Mouse (Mus musculus): Measurements from ENCODE around the gene Usp30. TPM values are rescaled to one million over a fixed set of nuclear protein-coding genes. Genes with fewer than 3 reads are reported as not detected.

Usp30 gene
- polyA plus RNA-seq (2014; fragmentation: Nextera tagmentation; extraction: Ambion mirVana): 16.3 and 20.0 TPM in 2 replicates

- Histone ChIP-seq H3K27ac (replicated peaks; ENCODE audit: low read depth, low read length) (no peak within 1 kb of the TSS), H3K9me3 (ENCODE audit: control insufficient read depth, low read length) (no peaks in the 10 kb centered on the region), H3K9ac (replicated peaks; ENCODE audit: low read length) (no peak within 1 kb of the TSS), H3K27me3 (ENCODE audit: control insufficient read depth, insufficient read depth, low read length) (no peaks in the 10 kb centered on the region), H3K4me1 (ENCODE audit: control insufficient read depth, insufficient read depth, low read length) (no peaks in the 10 kb centered on the region), H3K4me3 (replicated peaks; ENCODE audit: low read depth, low read length) (no peak within 1 kb of the TSS), H3K36me3 (ENCODE audit: control insufficient read depth, insufficient read depth, low read length) (peaks cover 25% of the 10 kb centered on the region), H3K4me2 (ENCODE audit: low read length) (no peak within 1 kb of the TSS)
- 94% methylated on average over 6 of the region's 6 CpGs for WGBS
- ATAC-seq (ENCODE audit: low FRiP score, low TSS enrichment) (no peak), DNase-seq (no peak)
Observed at GRCm38 (mm10) chr5:114065161-114065560, at the start of gene Usp30. Gene Usp30 (plus strand): TSS chr5:114065461.

- ATAC-seq (ENCODE audit: low FRiP score, low TSS enrichment) (no peak), DNase-seq (no peak)
- Histone ChIP-seq H3K9ac (replicated peaks; ENCODE audit: low read length) (no peak overlapping the region), H3K27ac (replicated peaks; ENCODE audit: low read depth, low read length) (no peak overlapping the region), H3K36me3 (ENCODE audit: control insufficient read depth, insufficient read depth, low read length) (peaks cover 12% of the 10 kb centered on the region), H3K4me2 (ENCODE audit: low read length) (no peak overlapping the region), H3K27me3 (ENCODE audit: control insufficient read depth, insufficient read depth, low read length) (no peaks in the 10 kb centered on the region), H3K4me3 (replicated peaks; ENCODE audit: low read depth, low read length) (no peak overlapping the region), H3K4me1 (ENCODE audit: control insufficient read depth, insufficient read depth, low read length) (peaks cover 4% of the 10 kb centered on the region; the same call in 1 of the 2 replicates), H3K9me3 (ENCODE audit: control insufficient read depth, low read length) (no peaks in the 10 kb centered on the region)
- WGBS: 60% methylated on average over 6 of the region's 6 CpGs
Observed at GRCm38 (mm10) chr5:114024390-114024789, 40.9 kb upstream of the Usp30 start.

GRCm38 (mm10) chr5:114024885-114025284 is 40.4 kb upstream of the Usp30 start:
- H3K4me1 ChIP-seq (ENCODE audit: control insufficient read depth, insufficient read depth, low read length): peaks cover 4% of the 10 kb centered on the region; the same call in 1 of the 2 replicates
- no peak overlapping the region for H3K9ac ChIP-seq (replicated peaks; ENCODE audit: low read length)
- no peaks in the 10 kb centered on the region for H3K27me3 ChIP-seq (ENCODE audit: control insufficient read depth, insufficient read depth, low read length)
- no peak; the same call in 1 of the 2 replicates for ATAC-seq (ENCODE audit: low FRiP score, low TSS enrichment)
- H3K36me3 ChIP-seq (ENCODE audit: control insufficient read depth, insufficient read depth, low read length): peaks cover 17% of the 10 kb centered on the region
- no peak overlapping the region for H3K4me2 ChIP-seq (ENCODE audit: low read length)
- peak; percentile 31 for DNase-seq
- H3K27ac ChIP-seq (replicated peaks; ENCODE audit: low read depth, low read length): no peak overlapping the region
- no peak overlapping the region for H3K4me3 ChIP-seq (replicated peaks; ENCODE audit: low read depth, low read length)
- 12% methylated on average over 10 of the region's 10 CpGs for whole genome bisulfite sequencing
- H3K9me3 ChIP-seq (ENCODE audit: control insufficient read depth, low read length): no peaks in the 10 kb centered on the region

GRCm38 (mm10) chr5:114027217-114027944 is 37.9 kb upstream of the Usp30 start:
- peaks cover 27% of the 10 kb centered on the region for H3K36me3 ChIP-seq (ENCODE audit: control insufficient read depth, insufficient read depth, low read length)
- 92% methylated on average over 12 of the region's 12 CpGs for WGBS

GRCm38 (mm10) chr5:114028111-114028510 is 37.1 kb upstream of the Usp30 start:
- ATAC-seq (ENCODE audit: low FRiP score, low TSS enrichment) (no peak), DNase-seq (no peak)
- Histone ChIP-seq H3K9ac (replicated peaks; ENCODE audit: low read length) (no peak overlapping the region), H3K9me3 (ENCODE audit: control insufficient read depth, low read length) (no peaks in the 10 kb centered on the region), H3K36me3 (ENCODE audit: control insufficient read depth, insufficient read depth, low read length) (peaks cover 31% of the 10 kb centered on the region), H3K4me1 (ENCODE audit: control insufficient read depth, insufficient read depth, low read length) (peaks cover 4% of the 10 kb centered on the region; the same call in 1 of the 2 replicates), H3K4me3 (replicated peaks; ENCODE audit: low read depth, low read length) (no peak overlapping the region), H3K27me3 (ENCODE audit: control insufficient read depth, insufficient read depth, low read length) (no peaks in the 10 kb centered on the region), H3K27ac (replicated peaks; ENCODE audit: low read depth, low read length) (no peak overlapping the region), H3K4me2 (ENCODE audit: low read length) (no peak overlapping the region)
- WGBS: 87% methylated on average over 12 of the region's 12 CpGs

More at GRCm38 (mm10) chr5:114027217-114027944, 37.9 kb upstream of the Usp30 start:
- H3K9ac ChIP-seq (replicated peaks; ENCODE audit: low read length): no peak overlapping the region
- no peak for ATAC-seq (ENCODE audit: low FRiP score, low TSS enrichment)
- no peak overlapping the region for H3K27ac ChIP-seq (replicated peaks; ENCODE audit: low read depth, low read length)
- H3K4me1 ChIP-seq (ENCODE audit: control insufficient read depth, insufficient read depth, low read length): peaks cover 4% of the 10 kb centered on the region; the same call in 1 of the 2 replicates
- no peak overlapping the region for H3K4me2 ChIP-seq (ENCODE audit: low read length)
- no peaks in the 10 kb centered on the region for H3K9me3 ChIP-seq (ENCODE audit: control insufficient read depth, low read length)
- H3K27me3 ChIP-seq (ENCODE audit: control insufficient read depth, insufficient read depth, low read length): no peaks in the 10 kb centered on the region
- DNase-seq: no peak
- no peak overlapping the region for H3K4me3 ChIP-seq (replicated peaks; ENCODE audit: low read depth, low read length)

DNA sequence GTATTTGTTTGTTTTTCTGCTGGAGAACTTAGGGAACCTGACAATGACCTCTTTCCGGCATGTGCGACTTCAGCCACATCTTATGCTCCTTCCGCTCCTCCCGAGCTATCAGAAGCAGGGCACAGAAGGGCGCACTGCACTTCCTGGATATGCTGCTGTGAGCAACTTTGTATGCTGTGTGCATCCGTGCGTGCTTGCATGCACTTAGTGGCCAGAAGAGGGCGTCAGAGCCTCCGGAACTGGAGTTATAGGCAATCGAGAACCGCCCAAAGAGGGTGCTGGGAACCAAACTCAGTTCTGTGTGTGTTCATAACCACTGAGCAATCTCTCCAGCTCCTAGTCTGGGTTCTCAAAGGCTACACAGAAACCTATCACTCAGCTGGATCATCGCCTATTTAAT is 34.6 kb upstream of the Usp30 start:
- Histone ChIP-seq H3K27ac (replicated peaks; ENCODE audit: low read depth, low read length) (no peak overlapping the region), H3K4me1 (ENCODE audit: control insufficient read depth, insufficient read depth, low read length) (no peaks in the 10 kb centered on the region), H3K9ac (replicated peaks; ENCODE audit: low read length) (no peak overlapping the region), H3K36me3 (ENCODE audit: control insufficient read depth, insufficient read depth, low read length) (peaks cover 49% of the 10 kb centered on the region), H3K9me3 (ENCODE audit: control insufficient read depth, low read length) (no peaks in the 10 kb centered on the region), H3K27me3 (ENCODE audit: control insufficient read depth, insufficient read depth, low read length) (no peaks in the 10 kb centered on the region), H3K4me2 (ENCODE audit: low read length) (no peak overlapping the region), H3K4me3 (replicated peaks; ENCODE audit: low read depth, low read length) (no peak overlapping the region)
- 89% methylated on average over 12 of the region's 12 CpGs for WGBS
- no peak for DNase-seq
- no peak for ATAC-seq (ENCODE audit: low FRiP score, low TSS enrichment)

- DNase-seq: no peak
- no peaks in the 10 kb centered on the region for H3K9me3 ChIP-seq (ENCODE audit: control insufficient read depth, low read length)
- WGBS: 80% methylated on average over 3 of the region's 3 CpGs
Observed at GRCm38 (mm10) chr5:114032161-114032763, 33.0 kb upstream of the Usp30 start.

GRCm38 (mm10) chr5:114034393-114034792 is 30.9 kb upstream of the Usp30 start:
- Histone ChIP-seq H3K27ac (replicated peaks; ENCODE audit: low read depth, low read length) (no peak overlapping the region), H3K36me3 (ENCODE audit: control insufficient read depth, insufficient read depth, low read length) (peaks cover 59% of the 10 kb centered on the region), H3K27me3 (ENCODE audit: control insufficient read depth, insufficient read depth, low read length) (no peaks in the 10 kb centered on the region), H3K4me2 (ENCODE audit: low read length) (no peak overlapping the region), H3K9me3 (ENCODE audit: control insufficient read depth, low read length) (no peaks in the 10 kb centered on the region), H3K4me1 (ENCODE audit: control insufficient read depth, insufficient read depth, low read length) (no peaks in the 10 kb centered on the region), H3K4me3 (replicated peaks; ENCODE audit: low read depth, low read length) (no peak overlapping the region), H3K9ac (replicated peaks; ENCODE audit: low read length) (no peak overlapping the region)
- 90% methylated on average over 7 of the region's 7 CpGs for WGBS
- ATAC-seq (ENCODE audit: low FRiP score, low TSS enrichment) (no peak), DNase-seq (no peak)

More at GRCm38 (mm10) chr5:114032161-114032763, 33.0 kb upstream of the Usp30 start:
- no peak overlapping the region for H3K9ac ChIP-seq (replicated peaks; ENCODE audit: low read length)
- H3K36me3 ChIP-seq (ENCODE audit: control insufficient read depth, insufficient read depth, low read length): peaks cover 57% of the 10 kb centered on the region
- no peak overlapping the region for H3K4me2 ChIP-seq (ENCODE audit: low read length)
- no peak for ATAC-seq (ENCODE audit: low FRiP score, low TSS enrichment)
- no peaks in the 10 kb centered on the region for H3K27me3 ChIP-seq (ENCODE audit: control insufficient read depth, insufficient read depth, low read length)
- H3K4me3 ChIP-seq (replicated peaks; ENCODE audit: low read depth, low read length): no peak overlapping the region
- no peaks in the 10 kb centered on the region for H3K4me1 ChIP-seq (ENCODE audit: control insufficient read depth, insufficient read depth, low read length)
- H3K27ac ChIP-seq (replicated peaks; ENCODE audit: low read depth, low read length): no peak overlapping the region

DNA sequence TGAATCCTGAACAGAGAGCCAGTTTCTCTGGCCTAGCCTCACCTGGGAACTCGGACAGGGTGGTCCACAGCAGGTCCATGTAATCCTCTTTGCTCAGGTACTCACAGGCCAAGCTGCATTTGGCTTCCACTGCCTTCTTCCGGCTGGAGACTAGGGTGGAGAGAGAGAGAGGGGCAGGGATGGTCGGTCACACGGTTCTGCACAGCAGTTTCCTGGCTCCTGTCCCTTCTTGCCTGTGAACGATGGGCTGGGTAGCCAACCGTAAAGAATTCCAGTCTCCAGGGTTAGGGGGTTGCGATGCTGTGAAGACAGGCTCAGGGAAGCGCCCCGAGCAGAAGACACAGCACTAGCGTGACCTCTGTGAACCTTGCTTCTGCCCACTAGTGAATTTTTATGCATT is 30.1 kb upstream of the Usp30 start:
- no peaks in the 10 kb centered on the region for H3K27me3 ChIP-seq (ENCODE audit: control insufficient read depth, insufficient read depth, low read length)
- H3K4me2 ChIP-seq (ENCODE audit: low read length): no peak overlapping the region
- DNase-seq: no peak
- no peak overlapping the region for H3K4me3 ChIP-seq (replicated peaks; ENCODE audit: low read depth, low read length)
- no peak for ATAC-seq (ENCODE audit: low FRiP score, low TSS enrichment)
- no peaks in the 10 kb centered on the region for H3K4me1 ChIP-seq (ENCODE audit: control insufficient read depth, insufficient read depth, low read length)
- WGBS: 16% methylated on average over 10 of the region's 10 CpGs
- no peak overlapping the region for H3K27ac ChIP-seq (replicated peaks; ENCODE audit: low read depth, low read length)
- H3K36me3 ChIP-seq (ENCODE audit: control insufficient read depth, insufficient read depth, low read length): peaks cover 52% of the 10 kb centered on the region
- no peaks in the 10 kb centered on the region for H3K9me3 ChIP-seq (ENCODE audit: control insufficient read depth, low read length)
- no peak overlapping the region for H3K9ac ChIP-seq (replicated peaks; ENCODE audit: low read length)

Measured in midbrain, embryonic 14.5 days (tissue).